Mouse (Mus musculus) erythroblast, embryonic 14.5 days (primary cell): ENCODE measurements around the gene Psapl1. TPM values are rescaled to one million over a fixed set of nuclear protein-coding genes. Genes with fewer than 3 reads are reported as not detected.

Experiments used
- H3K27me3 ChIP-seq: 2 replicates; pipeline ENCODE4 v1.6.1; 2012; ENCODE audit warnings: inconsistent platforms; ENCODE audit not compliant: control insufficient read depth
- H3K36me3 ChIP-seq: 2 replicates; pipeline ENCODE4 v1.6.1; 2012; ENCODE audit warnings: mild to moderate bottlenecking, inconsistent platforms; ENCODE audit not compliant: control insufficient read depth
- H3K4me1 ChIP-seq: 2 replicates; pipeline ENCODE4 v1.6.1; 2012; ENCODE audit warnings: inconsistent platforms; ENCODE audit not compliant: control insufficient read depth
- H3K4me3 ChIP-seq: replicated peaks from 2 replicates; pipeline ENCODE3; 2012; ENCODE audit warnings: moderate library complexity, mild to moderate bottlenecking, inconsistent platforms
- H3K9me3 ChIP-seq: 2 replicates; pipeline ENCODE4 v1.6.1; 2012; ENCODE audit warnings: low read length, inconsistent platforms, mixed read lengths; ENCODE audit not compliant: control insufficient read depth
- GATA1 ChIP-seq: IDR thresholded peaks from 2 replicates; pipeline ENCODE4 v1.6.1; 2012; ENCODE audit warnings: low read length, inconsistent platforms, mixed read lengths
- TAL1 ChIP-seq: IDR thresholded peaks from 3 replicates; pipeline ENCODE4 v1.6.1; 2012; ENCODE audit warnings: low read length, inconsistent platforms, mixed read lengths
- polyA plus RNA-seq: library from polyadenylated mRNA; stranded (reverse); fragments of >175 nt; gene quantifications from 2 replicates; pipeline ENCODE4 v1.2.3, GENCODE M21; 2012

Gene Psapl1
- polyA plus RNA-seq, 1 experiment, result not detected

DNA sequence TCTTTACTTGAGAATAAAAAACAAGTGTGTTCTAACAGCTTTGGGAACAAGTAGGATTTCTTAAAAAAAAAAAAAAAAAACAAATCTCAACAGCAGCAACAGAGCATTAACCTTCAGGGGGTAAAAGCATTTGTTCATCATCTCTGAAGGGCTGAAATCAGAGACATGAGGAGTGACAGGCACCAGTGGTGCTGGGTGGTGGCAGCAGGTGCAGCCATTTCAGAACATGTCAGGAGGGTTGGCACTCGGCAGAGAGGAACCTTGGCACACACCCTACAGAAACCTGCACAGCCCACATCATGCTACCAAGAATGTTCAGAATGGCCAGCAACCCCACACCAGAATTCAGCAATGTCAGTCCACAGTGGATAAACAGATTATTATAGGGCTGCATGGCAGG is 4.3 kb upstream of the Psapl1 start:
- Histone ChIP-seq H3K4me3 (no peak overlapping the region), H3K27me3 (no peaks in the 10 kb centered on the region), H3K4me1 (no peaks in the 10 kb centered on the region), H3K36me3 (no peaks in the 10 kb centered on the region), H3K9me3 (no peaks in the 10 kb centered on the region)
- TF ChIP-seq TAL1 (no peak), GATA1 (no peak)

DNA sequence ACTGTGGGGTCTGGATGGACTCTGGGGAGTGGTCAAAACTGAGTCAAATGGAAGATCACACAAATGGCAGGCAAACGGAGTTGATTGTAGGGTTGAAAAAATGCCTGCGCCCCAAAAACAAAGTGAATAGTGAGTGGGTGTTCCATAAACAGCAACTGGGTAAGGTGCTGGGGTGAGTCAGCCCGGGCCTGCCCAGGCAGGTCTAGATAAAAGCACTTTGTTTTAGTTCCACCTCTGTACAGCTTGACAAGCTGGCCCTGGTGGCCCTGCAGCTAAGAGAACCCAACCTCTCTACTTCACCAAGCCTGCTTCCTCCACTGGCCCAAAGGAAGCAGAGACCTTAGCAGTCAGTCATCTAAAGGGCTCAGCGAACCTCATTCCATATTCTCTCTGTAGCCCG is 1.0 kb upstream of the Psapl1 start:
- Histone ChIP-seq H3K4me3 (no peak overlapping the region), H3K36me3 (no peaks in the 10 kb centered on the region), H3K4me1 (no peaks in the 10 kb centered on the region), H3K27me3 (no peaks in the 10 kb centered on the region), H3K9me3 (no peaks in the 10 kb centered on the region)
- TF ChIP-seq TAL1, result no peak
- TF ChIP-seq GATA1, result no peak

DNA sequence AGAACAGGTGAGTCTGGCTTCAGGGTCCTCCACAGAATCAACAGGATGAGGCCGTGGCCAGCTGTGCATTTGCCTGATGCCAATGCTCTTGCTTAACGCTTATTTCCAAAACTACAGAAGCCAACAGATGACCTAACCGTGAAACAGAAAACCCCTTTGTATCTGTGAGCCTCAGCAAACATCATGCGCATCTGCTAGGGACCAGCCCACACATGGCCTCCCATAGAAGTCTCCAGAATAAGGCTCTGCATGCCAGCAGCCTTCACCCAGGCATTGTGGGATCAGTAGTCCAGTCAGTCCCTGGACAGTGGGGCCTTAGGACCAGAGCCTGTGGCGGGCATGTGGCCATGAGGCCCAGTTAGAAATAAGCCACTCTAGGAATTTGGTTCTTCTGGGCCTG is 400 bp upstream of the Psapl1 start:
- Histone ChIP-seq H3K9me3 (no peaks in the 10 kb centered on the region), H3K27me3 (no peaks in the 10 kb centered on the region), H3K4me1 (no peaks in the 10 kb centered on the region), H3K4me3 (no peak overlapping the region), H3K36me3 (no peaks in the 10 kb centered on the region)
- no peak for TF ChIP-seq TAL1
- no peak for TF ChIP-seq GATA1

DNA sequence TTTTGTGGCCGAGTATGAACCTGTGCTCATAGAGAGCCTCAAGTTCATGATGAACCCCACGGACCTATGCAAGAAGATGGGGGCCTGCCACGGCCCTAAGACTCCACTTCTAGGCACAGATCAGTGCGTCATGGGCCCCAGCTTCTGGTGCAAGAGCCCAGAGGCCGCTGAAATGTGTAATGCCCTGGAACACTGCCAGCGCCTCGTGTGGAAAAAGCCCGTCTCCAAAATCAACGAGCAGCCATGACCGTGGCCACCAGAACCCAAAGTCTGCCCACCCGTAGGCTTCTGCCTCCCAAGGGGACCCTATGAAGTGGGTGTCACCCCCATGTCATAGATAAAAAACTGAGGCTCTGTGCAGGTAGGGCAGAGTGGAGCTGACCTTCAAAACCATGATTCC is 1.6 kb downstream of the Psapl1 start:
- Histone ChIP-seq H3K27me3 (no peaks in the 10 kb centered on the region), H3K4me1 (no peaks in the 10 kb centered on the region)
- TF ChIP-seq GATA1 (no peak), TAL1 (no peak)

DNA sequence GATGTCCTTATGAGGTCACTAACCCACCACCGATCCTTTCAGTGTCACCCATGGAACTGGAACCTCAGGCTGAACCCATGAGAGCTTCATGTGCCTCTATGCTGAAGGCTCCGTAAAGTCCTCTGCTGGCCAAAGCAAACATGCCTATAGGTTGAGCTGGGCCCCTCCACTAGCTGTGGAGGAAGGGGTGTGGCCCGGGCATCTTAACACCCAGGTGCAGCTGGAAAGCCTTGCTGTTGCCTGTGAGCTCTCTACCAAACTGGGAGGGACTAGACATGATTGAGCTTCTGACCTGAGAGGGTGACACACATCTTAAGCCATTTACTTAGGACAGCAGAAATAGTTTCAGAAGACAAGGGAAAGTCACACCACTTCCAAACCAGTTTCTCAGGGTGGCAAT is 5.0 kb downstream of the Psapl1 start:
- H3K4me3 ChIP-seq, result no peak overlapping the region
- no peaks in the 10 kb centered on the region for H3K36me3 ChIP-seq
- TF ChIP-seq TAL1 (no peak), GATA1 (no peak)
- no peaks in the 10 kb centered on the region for H3K4me1 ChIP-seq
- H3K27me3 ChIP-seq, result no peaks in the 10 kb centered on the region
- H3K9me3 ChIP-seq, result no peaks in the 10 kb centered on the region

More for the DNA sequence above, 1.6 kb downstream of the Psapl1 start:
- Histone ChIP-seq H3K9me3 (no peaks in the 10 kb centered on the region), H3K36me3 (no peaks in the 10 kb centered on the region), H3K4me3 (no peak overlapping the region)

DNA sequence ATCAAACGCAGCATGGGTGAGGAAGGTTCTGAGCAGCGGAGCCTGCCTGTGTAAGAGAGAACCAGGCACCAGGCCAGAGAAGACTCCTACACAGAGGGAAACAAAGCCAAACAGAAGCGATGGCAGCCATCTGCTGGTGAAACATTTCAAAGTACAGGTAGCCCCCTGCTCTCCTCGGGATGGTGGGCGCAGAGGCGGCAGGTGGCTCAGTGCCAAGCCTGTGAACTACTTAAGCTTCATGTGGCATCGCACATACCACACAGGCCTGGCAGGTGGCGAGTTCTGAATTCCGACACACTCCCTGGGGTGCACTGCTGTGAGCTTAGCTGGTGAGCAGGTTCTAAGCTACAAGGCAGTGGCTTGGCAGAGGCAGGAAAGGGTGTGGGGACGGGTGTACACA is 9.5 kb downstream of the Psapl1 start:
- Histone ChIP-seq H3K4me1 (no peaks in the 10 kb centered on the region), H3K27me3 (no peaks in the 10 kb centered on the region), H3K9me3 (peaks cover 2% of the 10 kb centered on the region; the same call in 1 of the 2 replicates), H3K36me3 (no peaks in the 10 kb centered on the region), H3K4me3 (no peak overlapping the region)
- no peak for TF ChIP-seq GATA1
- no peak for TF ChIP-seq TAL1

DNA sequence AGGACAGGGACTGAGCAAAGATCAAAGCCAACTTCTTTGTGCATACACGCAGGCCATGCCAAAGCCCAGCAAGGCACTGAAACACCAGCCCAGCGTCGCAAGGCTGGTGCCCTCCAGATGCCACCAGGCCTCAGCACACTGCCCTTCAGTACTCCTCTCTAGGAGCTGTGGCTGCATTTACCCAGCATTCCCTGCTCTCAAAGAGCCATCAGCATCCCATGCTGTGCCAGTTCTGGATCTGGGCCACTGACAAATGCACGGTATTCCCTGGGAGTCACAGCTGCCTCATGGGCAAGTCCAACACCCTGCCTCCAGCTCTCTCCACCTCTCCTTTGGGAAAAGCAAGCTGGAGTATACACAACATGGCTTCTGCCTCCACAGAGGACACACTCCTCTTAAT is 16.3 kb downstream of the Psapl1 start:
- no peaks in the 10 kb centered on the region for H3K36me3 ChIP-seq
- H3K4me3 ChIP-seq, result no peak overlapping the region
- H3K27me3 ChIP-seq, result no peaks in the 10 kb centered on the region
- H3K9me3 ChIP-seq, result peaks cover 2% of the 10 kb centered on the region; the same call in 1 of the 2 replicates
- no peaks in the 10 kb centered on the region for H3K4me1 ChIP-seq
- TF ChIP-seq GATA1 (no peak), TAL1 (no peak)

DNA sequence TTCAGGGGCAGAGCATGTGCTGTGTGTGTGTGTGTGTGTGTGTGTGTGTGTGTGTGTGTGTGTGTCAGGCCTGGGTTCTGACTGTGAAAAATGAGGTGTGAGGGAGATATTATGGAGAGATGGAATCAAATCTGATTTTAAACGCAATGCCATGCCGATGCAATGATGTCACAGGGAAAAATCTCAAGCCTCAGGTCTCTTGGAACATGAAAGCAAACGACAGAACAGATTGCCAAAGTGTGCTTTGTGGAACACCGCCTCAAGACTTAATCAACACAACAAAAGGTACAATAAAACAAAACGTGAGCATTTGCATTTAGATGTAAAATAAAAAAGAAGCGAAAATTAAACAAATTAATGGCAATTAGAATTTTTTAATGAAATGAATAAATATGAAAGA is 16.8 kb downstream of the Psapl1 start:
- TF ChIP-seq GATA1 (no peak), TAL1 (no peak)
- Histone ChIP-seq H3K9me3 (peaks cover 2% of the 10 kb centered on the region; the same call in 1 of the 2 replicates), H3K4me1 (no peaks in the 10 kb centered on the region), H3K4me3 (no peak overlapping the region), H3K36me3 (no peaks in the 10 kb centered on the region), H3K27me3 (no peaks in the 10 kb centered on the region)

DNA sequence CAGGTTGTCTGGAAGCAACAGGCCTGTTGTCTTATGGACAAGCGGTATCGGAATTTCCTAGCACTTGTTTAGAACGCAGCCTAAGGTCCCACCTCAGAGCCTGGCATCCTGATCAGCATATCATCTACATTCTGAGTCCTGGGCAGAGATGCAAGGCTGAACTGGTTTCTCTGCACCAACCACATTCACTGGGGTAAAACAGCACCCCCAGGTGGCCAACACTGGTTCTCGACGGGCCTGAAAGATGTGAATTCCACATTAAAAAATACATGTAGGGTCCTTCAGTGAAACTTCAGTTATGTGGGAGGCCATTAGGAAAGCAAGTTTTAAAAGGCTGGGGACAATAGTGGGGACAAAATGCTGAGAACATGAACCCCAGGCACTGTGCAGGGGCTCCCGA is 20.0 kb downstream of the Psapl1 start:
- TF ChIP-seq GATA1 (no peak), TAL1 (no peak)
- H3K4me3 ChIP-seq, result no peak overlapping the region
- H3K9me3 ChIP-seq, result no peaks in the 10 kb centered on the region
- H3K36me3 ChIP-seq, result no peaks in the 10 kb centered on the region
- no peaks in the 10 kb centered on the region for H3K27me3 ChIP-seq
- H3K4me1 ChIP-seq, result no peaks in the 10 kb centered on the region

DNA sequence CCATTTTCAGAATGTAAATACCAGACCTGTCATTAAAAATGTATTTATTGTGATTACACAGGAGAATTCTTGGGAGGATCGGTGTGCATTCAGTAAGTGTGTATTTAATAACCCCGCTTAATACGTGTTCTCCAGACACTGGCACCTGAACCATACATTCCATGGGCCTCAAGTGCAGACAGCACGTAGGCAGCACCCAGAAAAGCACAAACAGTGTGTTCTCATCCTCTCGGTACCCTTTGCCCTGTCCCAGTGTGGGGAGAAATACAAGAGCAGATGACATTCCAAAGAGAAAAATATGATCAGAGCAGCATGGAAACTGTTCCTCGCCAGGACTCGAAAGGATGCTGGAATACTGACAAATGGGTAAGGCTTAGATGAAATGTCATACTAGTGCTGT is 22.0 kb downstream of the Psapl1 start:
- Histone ChIP-seq H3K9me3 (no peaks in the 10 kb centered on the region), H3K36me3 (no peaks in the 10 kb centered on the region), H3K4me3 (no peak overlapping the region), H3K27me3 (no peaks in the 10 kb centered on the region), H3K4me1 (no peaks in the 10 kb centered on the region)
- no peak for TF ChIP-seq GATA1
- no peak for TF ChIP-seq TAL1
